Mouse (Mus musculus) bone marrow macrophage, adult 2 months (primary cell): ENCODE measurements around the gene Terf2.

Source experiments
- CTCF ChIP-seq: IDR thresholded peaks from 2 replicates; pipeline ENCODE4 v1.5.1; 2012; ENCODE audit warnings: low read depth, mild to moderate bottlenecking, low read length, moderate library complexity
- POLR2A ChIP-seq: IDR thresholded peaks from 2 replicates; pipeline ENCODE4 v1.6.1; 2012; ENCODE audit warnings: mild to moderate bottlenecking, low read depth, low read length, borderline replicate concordance

GRCm38 (mm10) chr8:107138338-107138737 lies 42.0 kb upstream of the Terf2 start:
- no peak for TF ChIP-seq CTCF
- no peak for TF ChIP-seq POLR2A
